Mouse (Mus musculus) c-Kit-positive CD71-positive TER-119-positive erythroid progenitor cells, embryonic 14.5 days (primary cell): ENCODE results near the gene Tmem95.
"Not testable (repeated sequence)": the region's sequence is repeated elsewhere in the genome, so short reads cannot be mapped to it uniquely, and the experiment has no call there.

Experiments
- DNase-seq: peaks from one replicate; pipeline ENCODE4 v3.0.0-alpha.2; 2013; ENCODE audit warnings: low spot score

The Tmem95 gene

GRCm38 (mm10) chr11:69880506-69880852 is 2.7 kb upstream of the Tmem95 start:
- peak; percentile 74 for DNase-seq

- DNase-seq = no peak
These were observed 1.9 kb upstream of the Tmem95 start for GRCm38 (mm10) chr11:69879711-69880110.

GRCm38 (mm10) chr11:69878952-69879351 is 1.1 kb upstream of the Tmem95 start:
- DNase-seq = no peak

GRCm38 (mm10) chr11:69878399-69878798 is 581 bp upstream of the Tmem95 start:
- DNase-seq = no peak

GRCm38 (mm10) chr11:69876867-69877266 is 951 bp downstream of the Tmem95 start:
- peak; percentile 86 for DNase-seq

GRCm38 (mm10) chr11:69876186-69876585 is 1.6 kb downstream of the Tmem95 start:
- DNase-seq = no peak

- no peak for DNase-seq
These were observed 5.4 kb downstream of the Tmem95 start for GRCm38 (mm10) chr11:69872451-69872850.

- DNase-seq = no peak
These were observed 6.0 kb downstream of the Tmem95 start for GRCm38 (mm10) chr11:69871822-69872221.

GRCm38 (mm10) chr11:69870289-69871069 is 7.3 kb downstream of the Tmem95 start:
- DNase-seq = no peak

GRCm38 (mm10) chr11:69867335-69867734 is 10.5 kb downstream of the Tmem95 start:
- DNase-seq = no peak

- no peak for DNase-seq
These were observed 12.3 kb downstream of the Tmem95 start for GRCm38 (mm10) chr11:69865561-69865960.

GRCm38 (mm10) chr11:69864138-69864860 is 13.5 kb downstream of the Tmem95 start:
- no peak for DNase-seq

- DNase-seq = not testable (repeated sequence)
These were observed 14.1 kb downstream of the Tmem95 start for GRCm38 (mm10) chr11:69863729-69864128.

GRCm38 (mm10) chr11:69858113-69858998 is 19.5 kb downstream of the Tmem95 start, which contains the start of gene Tnk1:
Gene Tnk1 (minus strand): TSS chr11:69858730.
- DNase-seq = no peak

GRCm38 (mm10) chr11:69855347-69855746 is 22.5 kb downstream of the Tmem95 start:
- no peak for DNase-seq

- DNase-seq = no peak
These were observed 23.1 kb downstream of the Tmem95 start for GRCm38 (mm10) chr11:69854680-69855079.

GRCm38 (mm10) chr11:69853994-69854393 is 23.8 kb downstream of the Tmem95 start:
- peak; percentile 98 for DNase-seq

- no peak for DNase-seq
These were observed 27.1 kb downstream of the Tmem95 start for GRCm38 (mm10) chr11:69850754-69851153.

- no peak for DNase-seq
These were observed 27.9 kb downstream of the Tmem95 start for GRCm38 (mm10) chr11:69849884-69850283.

GRCm38 (mm10) chr11:69849128-69849527 is 28.7 kb downstream of the Tmem95 start:
- no peak for DNase-seq

- no peak for DNase-seq
These were observed 29.8 kb downstream of the Tmem95 start for GRCm38 (mm10) chr11:69848021-69848420.
